Mouse (Mus musculus) forebrain, postnatal 0 days (tissue): ENCODE measurements around the gene Higd2a. TPM values are rescaled to one million over a fixed set of nuclear protein-coding genes. Genes with fewer than 3 reads are reported as not detected.

Experiments
- ATAC-seq: fragments of 200-750 bp; cut with Nextera tagmentation; 2 replicates; pipeline ENCODE4 v1.8.0; 2017; ENCODE audit warnings: mild to moderate bottlenecking, moderate library complexity
- DNase-seq: peaks from one replicate; pipeline ENCODE4 v3.0.0-alpha.2; 2015
- H3K27ac ChIP-seq: fragments of 300-500 bp; sonication (generic); 2 replicates; pipeline ENCODE4 v1.5.1; 2014; ENCODE audit warnings: low read depth, mild to moderate bottlenecking, antibody characterized with exemption, low read length, moderate library complexity, mixed read lengths
- H3K27me3 ChIP-seq: fragments of 300-500 bp; sonication (generic); 2 replicates; pipeline ENCODE4 v1.6.1; 2014; ENCODE audit warnings: mild to moderate bottlenecking, low read length, mixed read lengths; ENCODE audit not compliant: insufficient read depth
- H3K36me3 ChIP-seq: fragments of 300-500 bp; sonication (generic); 2 replicates; pipeline ENCODE4 v1.6.1; 2014; ENCODE audit warnings: mild to moderate bottlenecking, moderate library complexity; ENCODE audit not compliant: insufficient read depth
- H3K4me1 ChIP-seq: fragments of 300-500 bp; sonication (generic); 2 replicates; pipeline ENCODE4 v1.6.1; 2014; ENCODE audit warnings: antibody characterized with exemption; ENCODE audit not compliant: insufficient read depth
- H3K4me2 ChIP-seq: fragments of 300-500 bp; sonication (generic); 2 replicates; pipeline ENCODE4 v1.6.1; 2014; ENCODE audit warnings: low read depth, mild to moderate bottlenecking, moderate library complexity
- H3K4me3 ChIP-seq: fragments of 300-500 bp; sonication (generic); 2 replicates; pipeline ENCODE4 v1.5.1; 2014; ENCODE audit warnings: low read depth, low read length, mixed read lengths
- H3K9ac ChIP-seq: fragments of 300-500 bp; sonication (generic); 2 replicates; pipeline ENCODE4 v1.6.1; 2014; ENCODE audit warnings: mild to moderate bottlenecking
- H3K9me3 ChIP-seq: fragments of 300-500 bp; sonication (generic); 2 replicates; pipeline ENCODE4 v1.6.1; 2016; ENCODE audit warnings: low read length
- CTCF ChIP-seq: sonication (generic); IDR thresholded peaks from 2 replicates; pipeline ENCODE4 v1.5.1; 2016; ENCODE audit warnings: antibody characterized with exemption, control low read depth, low read depth
- WGBS: fragments of 180-500 bp; shearing (Covaris S2); extraction: QIAGEN DNeasy Blood & Tissue Kit; methylation state at CpG from one replicate; pipeline ENCODE4 v1.1.7; 2014; 5-methylcytosine and 5-hydroxymethylcytosine counted together
- microRNA-seq, 2 experiments: library from miRNA; unstranded; fragments of <30 nt; microRNA quantifications; one replicate each; pipeline ENCODE4; 2016
- polyA plus RNA-seq: library from polyadenylated mRNA; unstranded; fragments of >200 nt; fragmentation: Nextera tagmentation; extraction: Ambion mirVana; gene quantifications from 2 replicates; pipeline ENCODE4 v1.2.1, GENCODE M21; 2015
- total RNA-seq: library from RNA; depleted of rRNA; stranded (reverse); fragments of >200 nt; gene quantifications from 2 replicates; pipeline ENCODE4 v1.2.3, GENCODE M21; 2014; rRNA removed

Higd2a gene
- total and polyA plus RNA-seq, 2 experiments from 2014 or later, result 110 to 326 TPM

GRCm38 (mm10) chr13:54616998-54617397, 27.0 kb downstream of the Higd2a start:
- no peak overlapping the region for H3K27ac ChIP-seq
- no peak overlapping the region for H3K4me2 ChIP-seq
- H3K36me3 ChIP-seq, result no peaks in the 10 kb centered on the region
- whole genome bisulfite sequencing, result 65% methylated on average over 6 of the region's 6 CpGs
- H3K9me3 ChIP-seq, result no peaks in the 10 kb centered on the region
- ATAC-seq (no peak), DNase-seq (no peak)
- 0 out of 2 replicates have a peak, but pooled peaks have one; percentile 39 for TF ChIP-seq CTCF
- H3K4me3 ChIP-seq, result no peak overlapping the region
- peaks cover 3% of the 10 kb centered on the region; the same call in 1 of the 2 replicates for H3K27me3 ChIP-seq
- H3K9ac ChIP-seq, result no peak overlapping the region
- H3K4me1 ChIP-seq, result no peaks in the 10 kb centered on the region

- Histone ChIP-seq H3K9me3 (no peaks in the 10 kb centered on the region), H3K27ac (peak within 1 kb of the TSS; percentile 86), H3K36me3 (no peaks in the 10 kb centered on the region), H3K4me1 (peaks cover 3% of the 10 kb centered on the region; the same call in 1 of the 2 replicates), H3K4me2 (peak within 1 kb of the TSS; percentile 67), H3K27me3 (peaks cover 3% of the 10 kb centered on the region; the same call in 1 of the 2 replicates), H3K4me3 (peak within 1 kb of the TSS; percentile 88), H3K9ac (peak within 1 kb of the TSS; percentile 83)
- DNase-seq (peak; percentile 99), ATAC-seq (peak; percentile 100)
- WGBS, result 11% methylated on average over 43 of the region's 44 CpGs
- TF ChIP-seq CTCF, result peak; percentile 99
These were observed 31.3 kb downstream of the Higd2a start, which contains the start of gene Faf2 for GRCm38 (mm10) chr13:54621155-54621932. Gene Faf2 (plus strand): TSS chr13:54621784.

GRCm38 (mm10) chr13:54621960-54622521, 32.0 kb downstream of the Higd2a start:
- 1% methylated on average over 27 of the region's 27 CpGs for WGBS
- no peak for TF ChIP-seq CTCF
- no peaks in the 10 kb centered on the region for H3K36me3 ChIP-seq
- H3K9ac ChIP-seq, result peak overlapping the region; percentile 83
- DNase-seq (no peak), ATAC-seq (peak; percentile 36)
- H3K27me3 ChIP-seq, result peaks cover 3% of the 10 kb centered on the region; the same call in 1 of the 2 replicates
- no peaks in the 10 kb centered on the region for H3K9me3 ChIP-seq
- peak overlapping the region; percentile 67 for H3K4me2 ChIP-seq
- peak overlapping the region; percentile 86 for H3K27ac ChIP-seq
- peaks cover 3% of the 10 kb centered on the region; the same call in 1 of the 2 replicates for H3K4me1 ChIP-seq
- H3K4me3 ChIP-seq, result peak overlapping the region; percentile 88

- Histone ChIP-seq H3K4me1 (no peaks in the 10 kb centered on the region; the same call in 1 of the 2 replicates), H3K27ac (no peak overlapping the region), H3K4me2 (no peak overlapping the region), H3K36me3 (no peaks in the 10 kb centered on the region; the same call in 1 of the 2 replicates), H3K9ac (no peak overlapping the region), H3K9me3 (no peaks in the 10 kb centered on the region), H3K4me3 (no peak overlapping the region), H3K27me3 (no peaks in the 10 kb centered on the region)
- DNase-seq (no peak), ATAC-seq (no peak)
- no peak for TF ChIP-seq CTCF
- WGBS, result 92% methylated on average over 4 of the region's 4 CpGs
These were observed 39.1 kb downstream of the Higd2a start for GRCm38 (mm10) chr13:54629128-54629527.

GRCm38 (mm10) chr13:54632731-54633277, 42.8 kb downstream of the Higd2a start:
- TF ChIP-seq CTCF, result no peak
- ATAC-seq (no peak), DNase-seq (no peak)
- 59% methylated on average over 3 of the region's 3 CpGs for WGBS
- Histone ChIP-seq H3K4me3 (no peak overlapping the region), H3K36me3 (no peaks in the 10 kb centered on the region; the same call in 1 of the 2 replicates), H3K4me2 (no peak overlapping the region), H3K4me1 (no peaks in the 10 kb centered on the region), H3K27ac (no peak overlapping the region), H3K27me3 (no peaks in the 10 kb centered on the region), H3K9ac (no peak overlapping the region), H3K9me3 (no peaks in the 10 kb centered on the region)

GRCm38 (mm10) chr13:54635011-54635410, 45.0 kb downstream of the Higd2a start:
- Histone ChIP-seq H3K36me3 (peaks cover 5% of the 10 kb centered on the region), H3K27me3 (no peaks in the 10 kb centered on the region), H3K4me1 (no peaks in the 10 kb centered on the region), H3K27ac (no peak overlapping the region), H3K4me3 (no peak overlapping the region), H3K4me2 (no peak overlapping the region), H3K9ac (no peak overlapping the region), H3K9me3 (no peaks in the 10 kb centered on the region)
- no peak for ATAC-seq
- 93% methylated on average over 3 of the region's 3 CpGs for WGBS
- DNase-seq, result no peak
- no peak for TF ChIP-seq CTCF

Small RNA genes lying within 50 kb of the gene (microRNA-seq; reads per million reads assigned to microRNA genes)
- gene Gm24195, result 0 reads per million in 2 experiments

Other genes starting within 250 kb of the Higd2a start
- gene Cplx2, start 218.9 kb upstream of the Higd2a start, total RNA-seq, result 98.4 and 102 TPM in 2 replicates
- 40.0 and 49.8 TPM in 2 replicates for gene Cplx2, start 218.9 kb upstream of the Higd2a start, polyA plus RNA-seq
- gene Thoc3, start 121.4 kb upstream of the Higd2a start, total RNA-seq, result 51.5 and 57.0 TPM in 2 replicates
- 102 and 108 TPM in 2 replicates for gene Thoc3, start 121.4 kb upstream of the Higd2a start, polyA plus RNA-seq
- gene Simc1, start 86.4 kb upstream of the Higd2a start, total RNA-seq, result 21.2 and 21.7 TPM in 2 replicates
- gene Simc1, start 86.4 kb upstream of the Higd2a start, polyA plus RNA-seq, result 7.4 and 9.1 TPM in 2 replicates
- 184 and 216 TPM in 2 replicates for gene 4833439L19Rik, start 24.8 kb upstream of the Higd2a start, total RNA-seq
- 235 and 263 TPM in 2 replicates for gene 4833439L19Rik, start 24.8 kb upstream of the Higd2a start, polyA plus RNA-seq
- 123 and 163 TPM in 2 replicates for gene Arl10, start 15.2 kb upstream of the Higd2a start, total RNA-seq
- gene Arl10, start 15.2 kb upstream of the Higd2a start, polyA plus RNA-seq, result 58.3 and 69.5 TPM in 2 replicates
- gene Nop16, start 117 bp upstream of the Higd2a start, total RNA-seq, result 37.5 and 44.6 TPM in 2 replicates
- gene Nop16, start 117 bp upstream of the Higd2a start, polyA plus RNA-seq, result 58.0 and 64.6 TPM in 2 replicates
- 224 and 233 TPM in 2 replicates for gene Cltb, start 21.1 kb downstream of the Higd2a start, total RNA-seq
- 278 and 284 TPM in 2 replicates for gene Cltb, start 21.1 kb downstream of the Higd2a start, polyA plus RNA-seq
- gene Faf2, start 31.6 kb downstream of the Higd2a start, total RNA-seq, result 54.5 and 60.5 TPM in 2 replicates
- gene Faf2, start 31.6 kb downstream of the Higd2a start, polyA plus RNA-seq, result 35.0 and 49.3 TPM in 2 replicates
- 48.5 and 56.3 TPM in 2 replicates for gene Rnf44, start 103.7 kb downstream of the Higd2a start, total RNA-seq
- gene Rnf44, start 103.7 kb downstream of the Higd2a start, polyA plus RNA-seq, result 42.0 and 50.8 TPM in 2 replicates
- 0.76 and 0.85 TPM in 2 replicates for gene Cdhr2, start 111.3 kb downstream of the Higd2a start, total RNA-seq
- 0.24 and 0.53 TPM in 2 replicates for gene Cdhr2, start 111.3 kb downstream of the Higd2a start, polyA plus RNA-seq
- gene Gprin1, start 159.7 kb downstream of the Higd2a start, total RNA-seq, result 213 and 219 TPM in 2 replicates
- 37.1 and 39.0 TPM in 2 replicates for gene Gprin1, start 159.7 kb downstream of the Higd2a start, polyA plus RNA-seq
- 32.7 and 38.1 TPM in 2 replicates for gene Sncb, start 176.4 kb downstream of the Higd2a start, total RNA-seq
- 122 and 137 TPM in 2 replicates for gene Sncb, start 176.4 kb downstream of the Higd2a start, polyA plus RNA-seq
- gene Eif4e1b, start 193.8 kb downstream of the Higd2a start, total RNA-seq, result not detected in 2 replicates
- gene Eif4e1b, start 193.8 kb downstream of the Higd2a start, polyA plus RNA-seq, result not detected in 2 replicates
- 26.5 and 28.3 TPM in 2 replicates for gene Tspan17, start 199.2 kb downstream of the Higd2a start, total RNA-seq
- gene Tspan17, start 199.2 kb downstream of the Higd2a start, polyA plus RNA-seq, result 44.2 and 61.1 TPM in 2 replicates